Mouse (Mus musculus): ENCODE data around the gene Uggt2.
"Not testable (repeated sequence)": the region's sequence is repeated elsewhere in the genome, so short reads cannot be mapped to it uniquely, and the experiment has no call there.

Gene Uggt2

DNA sequence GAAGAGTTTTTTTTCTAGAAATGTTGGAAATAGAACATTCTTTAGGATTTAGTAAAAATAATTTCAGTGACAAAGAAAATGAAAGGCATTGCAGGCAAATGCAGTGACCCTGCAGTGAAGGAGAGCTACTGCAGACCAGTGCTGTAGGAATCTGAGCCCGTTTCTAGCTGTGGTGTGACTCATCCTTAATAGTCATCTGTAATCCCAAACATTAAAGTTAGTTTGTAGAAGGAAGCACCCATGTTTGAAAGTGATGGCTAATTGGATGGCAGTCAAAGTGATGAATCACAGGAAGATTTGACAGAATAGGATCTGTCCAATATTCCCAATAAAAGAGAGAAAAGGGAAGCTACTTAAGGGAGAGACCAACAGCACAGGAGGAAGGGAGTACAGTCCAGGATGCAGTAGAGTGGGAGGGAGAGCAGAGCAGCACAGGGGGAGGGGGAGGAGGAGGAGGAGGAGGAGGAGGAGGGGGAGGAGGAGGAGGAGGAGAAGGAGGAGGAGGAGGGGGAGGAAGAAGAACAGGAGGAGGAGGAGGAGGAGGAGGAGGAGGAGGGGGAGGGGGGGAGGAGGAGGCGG, 71.5 kb downstream of the Uggt2 start:
- no peak for DNase-seq

DNA sequence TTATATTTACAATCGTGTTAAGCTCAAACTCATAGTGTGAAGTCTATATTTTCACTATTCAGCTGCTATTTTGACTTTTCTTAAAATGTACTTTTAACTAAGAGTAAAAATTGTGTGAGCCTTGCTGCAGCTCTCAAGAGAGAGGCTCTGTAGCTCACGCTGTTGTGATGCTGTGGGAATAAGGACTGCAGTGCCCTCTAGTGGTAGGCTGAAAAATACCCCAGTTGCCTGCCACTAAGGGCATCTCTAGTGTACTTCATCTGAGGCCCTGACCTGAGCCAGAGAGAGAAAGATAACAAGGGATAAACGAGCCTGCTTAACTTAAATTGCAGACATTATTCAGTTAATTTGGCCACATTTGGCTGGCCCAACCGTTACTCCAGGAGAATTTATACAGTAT, 72.1 kb downstream of the Uggt2 start:
- DNase-seq = peak; percentile 28

DNA sequence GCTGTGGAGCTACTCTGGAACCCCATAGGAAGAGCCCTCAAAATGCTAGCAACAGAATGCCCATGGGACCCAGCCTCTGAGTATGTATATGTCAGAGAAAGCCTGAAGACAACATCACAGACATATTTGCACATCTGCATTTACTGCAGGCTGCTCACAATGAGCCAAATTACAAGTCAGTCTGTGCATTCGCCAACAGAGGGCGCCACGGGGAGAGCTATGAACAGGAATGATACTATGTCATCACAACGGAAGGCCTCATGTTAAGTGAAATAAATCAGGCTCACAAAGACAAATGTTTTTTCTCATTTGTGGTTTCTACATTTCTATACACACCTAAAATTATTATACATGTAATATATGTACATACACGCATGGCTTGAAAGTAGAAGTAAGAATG, 73.3 kb downstream of the Uggt2 start:
- no peak for DNase-seq

DNA sequence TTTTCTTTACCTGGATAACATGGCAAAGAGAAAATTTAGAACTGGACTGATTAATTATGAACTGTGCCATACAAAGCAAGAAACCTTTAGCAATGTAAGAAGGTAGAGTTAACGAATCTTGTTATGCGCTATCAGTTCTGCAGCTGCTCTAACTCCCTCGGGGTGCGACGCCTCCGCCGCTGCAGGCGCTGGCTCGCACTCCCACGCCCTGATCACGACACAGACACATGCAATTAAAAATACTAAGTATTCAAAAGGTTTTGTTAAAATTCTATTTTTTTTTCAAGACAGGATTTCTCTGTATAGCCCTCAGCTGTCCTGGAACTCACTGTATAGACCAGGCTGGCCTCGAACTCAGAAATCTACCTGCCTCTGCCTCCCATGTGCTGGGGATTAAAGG, 85.7 kb downstream of the Uggt2 start:
- no peak for DNase-seq

DNA sequence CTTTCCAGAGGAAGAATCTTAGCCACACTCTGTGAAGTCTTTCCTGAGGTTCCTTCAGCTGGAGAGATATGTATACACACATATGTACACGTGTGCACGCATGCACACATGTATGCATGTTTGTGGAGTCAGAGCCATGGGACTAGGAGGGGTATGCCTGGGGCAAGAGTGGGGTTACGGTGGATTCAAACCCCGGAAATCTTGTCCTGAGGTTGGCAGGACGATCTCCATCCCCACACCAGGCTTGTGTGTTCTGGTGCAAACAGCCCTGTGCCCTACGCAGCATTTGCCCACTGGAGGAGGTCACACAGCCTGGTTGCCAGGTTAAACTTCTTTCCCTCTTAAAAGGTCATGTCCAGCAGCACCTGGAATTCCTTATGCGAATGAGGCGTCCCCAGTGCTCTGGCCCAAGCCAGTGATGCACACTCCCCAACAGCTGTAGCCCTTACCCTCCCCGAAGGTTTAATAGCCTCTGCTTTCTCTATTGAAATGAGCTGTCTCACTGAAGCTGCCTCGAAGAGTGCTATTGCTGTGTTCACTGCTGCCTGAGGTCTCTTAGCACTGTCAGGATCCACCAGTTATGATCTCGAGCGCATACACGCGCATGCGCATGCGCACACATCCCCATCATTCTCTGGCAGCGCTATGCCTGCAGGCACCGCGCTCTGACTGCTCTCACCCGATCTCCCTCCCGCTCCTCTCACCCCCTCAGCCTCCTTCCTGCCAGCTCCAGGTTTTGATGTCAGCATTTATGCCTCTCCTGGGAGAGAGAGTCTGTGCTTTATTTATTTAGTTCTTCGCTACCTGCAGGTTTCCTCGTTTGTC, 86.4 kb downstream of the Uggt2 start:
- DNase-seq = peak; percentile 86

DNA sequence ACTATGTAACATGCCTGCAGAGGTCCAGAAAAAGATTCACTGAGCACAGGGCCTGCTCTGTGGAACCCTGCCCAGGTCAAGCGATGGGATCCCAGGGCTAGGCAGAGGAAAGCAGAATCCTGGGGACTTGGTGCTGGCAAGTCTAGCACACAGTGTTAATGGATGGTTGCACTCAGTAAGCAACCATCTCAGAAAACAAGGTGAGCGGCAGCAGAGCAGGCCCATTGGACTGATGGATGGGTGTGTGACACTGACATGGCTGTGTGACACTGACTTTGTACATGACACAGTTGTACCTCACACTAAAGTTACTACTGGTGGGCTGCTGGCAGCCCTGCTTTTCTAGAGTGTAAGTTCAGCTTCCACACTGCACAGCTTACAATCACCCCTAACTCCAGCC, 89.7 kb downstream of the Uggt2 start:
- peak; percentile 23 for DNase-seq

DNA sequence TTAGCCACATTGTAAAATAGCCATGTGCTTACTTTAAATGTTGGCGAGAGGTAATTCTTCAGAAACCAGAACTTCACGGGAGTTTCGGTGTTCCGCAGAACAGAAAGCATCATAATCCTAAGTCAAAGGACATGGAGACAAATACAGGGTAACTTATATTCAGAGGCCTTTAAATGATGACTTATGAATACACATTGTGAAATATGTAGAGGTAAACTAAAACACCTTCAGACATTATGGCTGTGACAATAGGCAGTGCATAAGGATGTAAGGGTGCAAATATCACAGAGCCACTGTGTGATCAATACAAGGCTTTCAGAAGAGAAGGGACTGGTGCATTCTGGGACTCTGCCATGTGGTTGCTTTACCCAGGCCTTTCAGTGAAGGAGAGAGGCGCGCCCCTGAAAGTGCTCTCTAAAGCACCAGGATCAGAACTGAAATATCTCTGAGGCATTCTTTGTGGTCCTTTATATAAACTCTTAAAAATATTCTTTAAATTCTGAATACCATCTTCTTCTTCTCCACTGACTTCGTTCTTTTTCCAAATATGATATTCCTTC, 91.1 kb downstream of the Uggt2 start:
- DNase-seq = peak; percentile 36

DNA sequence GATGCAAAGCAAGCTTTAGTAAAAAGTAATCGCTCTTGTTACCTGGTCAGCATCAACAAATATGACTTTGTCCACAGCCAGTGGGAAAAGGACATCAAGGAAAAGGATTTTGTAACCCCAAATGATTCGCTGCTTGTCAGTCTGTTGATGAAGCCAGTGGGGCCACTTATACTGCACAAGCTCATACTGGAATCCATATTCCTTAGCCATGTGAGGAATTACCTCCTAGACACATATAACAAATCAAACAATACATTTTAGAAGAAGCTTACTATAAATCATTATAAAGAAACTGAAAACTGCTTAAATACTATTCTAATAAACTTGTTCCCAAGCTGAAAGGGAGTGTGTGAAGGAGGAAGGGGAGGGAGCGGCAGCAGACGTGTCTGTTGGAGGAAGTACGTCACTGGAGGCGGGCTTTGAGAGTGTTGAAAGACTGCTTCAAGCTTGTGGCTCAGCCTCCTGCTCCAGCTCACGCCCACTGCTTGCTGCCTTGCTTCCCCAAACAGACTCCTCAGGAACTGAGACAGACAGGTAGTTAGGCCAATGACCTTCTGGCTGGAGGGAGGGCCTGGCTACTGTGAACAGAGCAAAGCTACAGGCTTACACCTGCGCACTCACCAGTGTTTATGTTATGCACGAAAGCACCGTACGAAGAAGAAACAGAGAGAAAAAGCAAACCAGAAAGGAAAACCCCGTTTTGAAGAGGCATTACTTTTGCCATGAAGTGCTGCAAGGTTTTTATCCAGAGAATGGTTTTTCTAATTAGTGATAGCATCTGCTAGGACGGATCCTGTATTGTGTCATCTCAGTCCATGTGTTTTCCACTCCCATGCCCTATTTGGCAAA, 91.9 kb downstream of the Uggt2 start:
- peak; percentile 99 for DNase-seq

DNA sequence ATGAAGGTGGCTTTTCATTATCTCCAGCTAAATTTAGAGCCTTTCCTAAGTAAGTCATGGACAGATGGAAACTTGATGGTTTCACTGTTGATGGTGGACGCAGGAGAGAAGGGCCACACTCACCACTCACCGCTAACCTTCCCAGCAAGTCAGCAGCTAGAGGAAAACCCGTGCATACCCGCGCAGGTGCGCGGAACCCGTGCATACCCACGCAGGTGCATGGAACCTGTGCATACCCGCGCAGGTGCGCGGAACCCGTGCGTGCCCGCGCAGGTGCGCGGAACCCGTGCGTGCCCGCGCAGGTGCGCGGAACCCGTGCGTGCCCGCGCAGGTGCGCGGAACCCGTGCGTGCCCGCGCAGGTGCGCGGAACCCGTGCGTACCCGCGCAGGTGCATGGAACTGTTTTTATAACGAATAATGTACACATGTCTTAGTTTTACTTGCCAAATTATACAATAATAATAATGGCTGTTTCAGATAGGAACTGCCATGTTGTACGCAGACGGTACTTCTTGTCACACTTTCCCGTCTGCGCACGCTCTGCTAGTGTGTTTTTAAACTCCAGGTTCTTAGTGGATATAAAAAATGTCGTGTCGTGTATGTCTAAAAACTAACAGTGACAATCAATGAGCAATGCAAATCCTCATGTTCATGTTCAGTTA, 92.7 kb downstream of the Uggt2 start:
- peak; percentile 75 for DNase-seq

DNA sequence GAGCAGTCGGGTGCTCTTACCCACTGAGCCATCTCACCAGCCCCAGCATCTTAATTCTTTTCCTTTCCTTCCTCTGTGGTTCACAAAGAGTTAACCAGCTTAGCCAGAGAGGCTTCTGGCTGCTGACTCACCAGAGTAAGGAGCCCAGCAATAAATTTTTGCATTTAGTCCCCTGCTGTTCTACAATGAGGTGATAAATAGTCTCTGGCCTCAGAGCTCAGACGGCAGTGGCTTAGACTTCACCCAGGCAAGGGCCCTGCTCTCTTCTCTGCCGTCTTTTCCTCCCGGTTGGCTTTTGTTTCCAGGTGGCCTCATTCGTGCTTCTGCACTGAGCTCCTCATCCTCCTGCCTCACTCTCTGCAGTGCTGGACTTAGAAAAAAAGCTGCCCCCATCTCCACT, 93.4 kb downstream of the Uggt2 start:
- DNase-seq = peak; percentile 31

DNA sequence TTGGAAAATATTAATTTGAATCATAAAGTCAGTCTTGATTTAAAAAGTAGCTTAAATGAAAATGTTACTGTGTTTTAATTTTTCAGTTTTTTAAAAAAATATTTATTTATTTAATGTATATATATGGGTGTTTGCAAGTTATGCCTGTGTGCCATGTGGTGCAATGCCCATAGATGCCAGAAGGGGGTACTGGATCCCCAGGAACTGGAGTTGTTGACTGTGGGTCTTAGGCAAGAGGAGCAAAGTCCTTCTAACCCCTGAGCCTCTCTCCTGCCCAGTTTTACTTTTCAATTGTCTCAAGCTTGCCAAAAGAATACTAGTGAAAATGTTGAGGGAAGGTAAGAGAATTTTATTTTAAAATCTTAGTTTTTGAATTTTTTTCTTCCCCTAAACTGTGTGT, 95.9 kb downstream of the Uggt2 start:
- no peak for DNase-seq

DNA sequence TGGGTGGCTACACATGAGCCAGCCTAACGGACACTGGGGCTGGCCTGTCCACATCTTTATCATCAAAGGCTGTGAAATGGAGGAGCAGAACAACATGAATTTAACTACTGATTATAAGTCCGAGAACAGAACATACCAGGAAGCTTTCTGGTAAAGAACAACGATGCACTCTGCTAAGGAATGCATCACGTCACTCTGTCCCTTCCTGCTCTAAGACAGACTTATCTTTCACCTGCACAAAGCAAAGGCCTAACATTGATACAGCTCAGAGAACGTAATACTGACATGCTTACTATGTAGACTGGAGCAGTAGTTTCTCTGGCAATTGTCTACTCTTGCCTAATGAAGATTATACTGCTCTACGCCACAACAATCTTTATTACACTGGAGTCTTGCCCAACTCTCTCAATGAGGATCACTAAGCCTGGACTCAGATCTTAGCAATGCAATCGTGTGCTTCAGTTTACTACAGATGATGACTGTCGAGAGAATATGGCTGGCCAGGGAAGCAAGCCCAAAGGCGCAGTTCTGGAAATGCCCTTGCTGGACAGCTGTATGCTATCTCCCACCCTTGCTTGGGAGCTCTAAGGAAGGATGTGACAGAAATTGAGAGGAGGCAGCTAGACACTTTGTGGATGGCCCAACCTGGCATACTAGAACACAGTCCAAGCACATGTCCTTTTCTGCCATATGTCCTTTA, 103.9 kb downstream of the Uggt2 start:
- no peak for DNase-seq

DNA sequence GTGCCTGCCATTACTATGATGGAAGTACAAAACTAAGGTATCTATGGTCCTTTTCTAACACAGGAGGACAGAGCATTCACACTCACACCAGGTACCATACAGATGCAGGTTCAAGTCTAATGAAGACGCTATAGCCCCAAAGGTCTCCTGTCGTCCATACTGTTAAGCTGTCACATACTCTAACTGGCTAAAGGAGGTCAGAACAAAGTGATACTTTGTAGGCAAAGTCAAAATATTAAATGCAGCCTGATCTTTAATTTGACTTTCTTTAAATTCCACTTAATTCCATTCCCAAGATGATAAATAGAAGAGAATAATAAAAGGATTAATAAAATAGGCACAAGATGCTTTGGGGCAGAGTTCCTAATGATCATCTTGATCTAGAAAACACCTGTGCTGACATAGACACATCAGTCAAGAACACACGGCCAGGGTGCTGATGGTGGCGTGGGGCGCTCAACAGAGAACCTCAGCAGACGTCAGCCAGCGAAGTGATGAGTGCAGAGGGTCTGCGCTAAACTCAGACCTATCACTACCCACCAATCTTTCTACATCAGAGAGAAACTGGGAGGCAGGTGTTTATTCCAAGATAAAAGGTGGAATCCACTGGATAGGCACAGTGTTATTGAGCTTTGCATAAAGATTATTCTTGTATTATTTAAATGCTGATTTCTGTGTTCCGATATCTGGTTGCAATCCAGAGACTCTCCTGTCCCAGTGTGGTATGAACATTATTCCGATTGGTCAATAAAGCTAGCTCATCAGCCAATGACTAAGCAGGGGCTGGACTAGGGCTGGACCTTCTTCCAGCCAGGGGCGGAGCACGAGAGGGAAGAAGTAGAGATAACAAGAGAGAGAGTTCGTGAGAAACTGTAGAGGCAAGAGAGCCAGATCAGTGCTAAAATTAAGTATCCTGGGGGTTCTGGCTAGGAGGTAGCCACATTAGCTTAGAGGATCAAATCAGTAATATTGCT, 111.4 kb downstream of the Uggt2 start:
- no peak for DNase-seq

DNA sequence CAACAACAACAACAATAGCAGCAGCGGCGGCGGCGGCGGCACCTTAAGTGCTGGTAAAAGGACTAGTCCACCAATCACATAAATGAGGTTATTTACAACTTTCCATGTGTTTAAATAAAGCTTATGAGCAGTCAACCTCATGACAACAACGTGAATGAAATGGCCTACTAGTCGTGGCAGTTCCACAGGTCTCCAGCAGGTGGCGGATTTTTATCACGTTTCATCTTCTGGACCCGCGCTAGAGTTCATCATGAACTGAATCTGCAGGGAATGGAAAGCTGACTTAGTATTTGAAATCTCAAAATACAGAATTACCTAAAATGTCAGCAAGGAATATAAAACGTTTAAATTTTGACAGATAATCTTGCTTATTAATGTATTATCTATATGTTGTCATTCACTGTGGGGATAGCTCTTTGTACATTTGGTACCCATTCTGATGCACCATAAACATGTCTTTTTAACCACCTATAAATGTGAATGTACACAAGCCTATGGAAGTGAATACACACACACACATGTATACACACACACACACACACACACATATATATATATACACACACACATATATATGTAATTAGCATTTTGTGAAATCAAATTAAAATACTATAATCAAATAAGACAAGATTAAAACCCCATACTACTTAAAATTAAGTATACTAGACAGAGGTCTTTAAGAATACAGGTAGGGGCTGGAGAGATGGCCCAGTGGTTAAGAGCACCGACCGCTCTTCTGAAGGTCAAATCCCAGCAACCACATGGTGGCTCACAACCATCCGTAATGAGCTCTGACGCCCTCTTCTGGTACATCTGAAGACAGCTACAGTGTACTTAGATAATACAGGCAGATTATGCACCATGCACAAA, 112.3 kb downstream of the Uggt2 start:
- DNase-seq = peak; percentile 50

DNA sequence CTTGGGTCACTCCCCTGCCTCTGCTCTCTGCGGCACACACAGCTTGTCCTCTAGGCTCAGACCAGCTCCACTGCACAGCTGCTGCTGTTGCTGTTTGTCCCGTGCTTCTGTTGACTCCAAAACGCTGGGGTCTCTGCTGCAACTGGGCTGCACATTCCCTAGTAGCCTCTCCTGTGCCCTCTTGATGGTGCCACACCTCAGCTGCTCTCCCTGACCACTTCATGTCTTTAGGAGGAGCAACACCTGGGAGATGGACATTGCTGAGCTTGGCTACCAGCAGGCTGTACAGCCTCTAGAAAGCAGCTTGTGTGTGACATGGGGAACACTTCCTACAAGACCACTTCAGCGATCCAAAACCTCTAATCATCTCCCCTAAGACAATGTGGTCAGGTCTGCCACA, 115.1 kb downstream of the Uggt2 start:
- DNase-seq = no peak

DNA sequence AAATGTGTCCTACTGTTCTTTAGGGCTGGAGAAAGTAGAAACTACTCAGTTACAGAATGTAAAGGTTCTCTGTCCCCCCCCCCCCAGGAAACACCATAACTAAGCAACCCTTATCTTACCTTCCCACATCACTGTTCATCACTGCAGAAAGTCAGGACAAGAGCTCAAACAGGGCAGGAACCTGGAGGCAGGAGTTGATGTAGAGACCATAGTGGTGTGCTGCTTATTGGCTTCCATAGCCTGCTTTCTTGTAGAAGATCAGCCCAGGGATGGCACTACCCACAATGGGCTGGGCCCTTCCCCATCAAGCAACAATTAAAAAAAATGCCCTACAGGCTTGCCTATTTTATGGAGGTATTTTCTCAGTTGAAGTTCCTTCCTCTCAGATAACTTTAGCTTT, 115.8 kb downstream of the Uggt2 start:
- no peak for DNase-seq

DNA sequence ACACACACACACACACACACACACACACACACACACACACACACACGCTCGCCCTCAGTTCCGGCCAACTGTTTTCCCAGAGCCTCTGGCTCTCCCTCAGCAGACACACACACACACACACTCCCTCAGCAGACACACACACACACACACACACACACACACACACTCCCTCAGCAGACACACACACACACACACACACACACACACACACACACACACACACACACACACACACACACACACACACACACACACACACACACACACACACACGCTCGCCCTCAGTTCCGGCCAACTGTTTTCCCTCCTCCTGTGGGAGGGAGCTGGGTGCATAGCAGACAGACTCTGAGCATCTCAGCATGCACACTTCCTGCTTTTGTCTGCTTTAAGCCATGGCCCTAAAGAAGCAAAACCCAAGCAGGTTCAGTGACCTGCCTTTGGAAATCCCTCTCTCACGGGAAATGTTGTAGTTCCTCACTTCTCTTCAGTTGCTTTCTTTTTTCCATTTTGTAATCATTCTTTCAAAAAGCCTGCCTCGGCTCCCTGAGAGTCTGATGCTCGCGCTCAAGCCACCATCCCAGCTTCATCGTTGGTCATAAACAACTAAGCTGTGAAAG, 116.7 kb downstream of the Uggt2 start:
- DNase-seq = not testable (repeated sequence)

DNA sequence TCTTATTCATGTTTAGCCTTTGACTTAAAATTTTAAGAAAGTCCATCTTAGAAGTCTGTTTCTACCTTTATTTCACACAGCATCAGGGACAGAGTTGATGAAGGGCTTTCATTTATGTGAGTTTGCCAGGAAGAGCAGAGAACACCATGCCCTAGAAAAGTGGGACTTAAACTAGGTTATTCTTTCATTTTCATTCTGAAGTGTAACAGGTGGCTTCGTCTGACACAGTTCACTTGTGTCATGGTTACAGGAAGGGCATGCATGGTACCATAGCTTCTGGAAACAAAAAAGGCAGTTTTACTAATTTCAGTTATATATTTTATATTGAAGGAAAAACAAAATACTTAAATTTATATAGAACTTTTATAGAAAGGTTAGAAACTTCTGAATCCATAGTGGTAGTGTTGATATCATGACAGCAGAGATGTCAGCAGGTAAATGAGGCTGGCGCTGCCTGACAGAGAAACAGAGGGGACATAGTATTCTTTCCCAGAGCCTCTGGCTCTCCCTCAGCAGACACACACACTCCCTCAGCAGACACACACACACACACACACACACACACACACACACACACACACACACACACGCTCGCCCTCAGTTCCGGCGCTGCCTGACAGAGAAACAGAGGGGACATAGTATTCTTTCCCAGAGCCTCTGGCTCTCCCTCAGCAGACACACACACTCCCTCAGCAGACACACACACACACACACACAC, 117.4 kb downstream of the Uggt2 start:
- not testable (repeated sequence) for DNase-seq

DNA sequence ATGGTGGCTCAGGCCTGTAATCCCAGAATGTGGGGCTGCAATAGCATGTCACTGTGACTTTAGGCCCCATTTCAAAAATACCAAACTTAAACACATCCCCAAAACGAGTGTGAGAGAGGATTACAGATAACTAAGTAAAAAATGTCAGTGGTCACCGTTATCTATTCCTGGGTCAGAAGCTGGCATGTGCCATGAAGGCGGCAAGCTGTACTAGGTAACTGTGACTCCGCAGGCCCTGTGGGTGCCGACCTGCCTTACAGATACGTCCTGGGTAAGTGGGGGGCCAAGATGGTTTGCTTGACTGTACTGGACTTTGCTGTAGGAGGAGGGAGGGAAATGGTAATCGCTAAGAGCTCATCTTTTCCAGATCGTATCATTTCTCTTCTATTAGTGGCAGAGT, 118.3 kb downstream of the Uggt2 start:
- DNase-seq = no peak

All from cerebellum, adult 11-12 months (tissue).